ENCODE assay signal across 21 mouse cellular contexts in the genomic region with DNA sequence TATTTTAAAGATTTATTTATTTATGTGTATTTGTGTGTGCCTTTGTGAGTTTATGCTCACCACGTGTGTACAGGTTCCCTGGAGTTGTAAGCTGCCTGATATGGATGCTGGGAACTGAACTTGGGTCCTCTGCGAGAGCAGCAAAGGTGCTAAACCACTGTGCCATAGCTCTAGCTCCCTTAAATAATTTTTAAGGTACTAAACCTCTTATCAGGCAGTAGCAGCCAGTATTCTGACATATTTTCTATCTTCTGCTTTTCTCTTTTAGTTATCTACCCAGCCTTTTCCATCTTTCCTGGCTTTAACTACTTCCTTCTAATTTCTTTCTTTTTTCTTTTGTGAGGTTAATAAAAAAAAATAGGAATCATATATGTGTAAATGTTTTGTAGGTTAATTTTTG. TPM values are rescaled to one million over a fixed set of nuclear protein-coding genes. Genes with fewer than 3 reads are reported as not detected.
"Had no signal": no experiment of that assay in that cellular context is flagged by ENCODE, and none has a peak within 500 bp of the region (broad histone marks: within the 10 kb centered on the region; RNA-seq: fewer than 3 reads in every experiment).

No protein-coding gene starts in this region.

- H3K9me3 ChIP-seq: limb, embryonic 12.5 days; limb, embryonic 15.5 days; midbrain, embryonic 15.5 days; neural tube, embryonic 12.5 days; neural tube, embryonic 15.5 days; stomach, embryonic 15.5 days had no signal

- H3K4me2 ChIP-seq: limb, embryonic 12.5 days; limb, embryonic 15.5 days; midbrain, embryonic 11.5 days; midbrain, embryonic 15.5 days; neural tube, embryonic 12.5 days; neural tube, embryonic 15.5 days; stomach, embryonic 15.5 days had no signal

- ATAC-seq: intestine, postnatal 0 days; midbrain, embryonic 15.5 days had no signal

- DNase-seq: kidney, adult 8-10 months; kidney, postnatal 14 days; kidney, postnatal 4 days; left cerebral cortex, postnatal 4 days; lung, adult 2 months; lung, postnatal 14 days; lung, postnatal 4 days; retina, postnatal 1 day; right cerebral cortex, postnatal 25 days; spleen, adult 18-20 months; thymus, postnatal 36 days had no signal

- H3K4me1 ChIP-seq: limb, embryonic 15.5 days; midbrain, embryonic 15.5 days; neural tube, embryonic 12.5 days; neural tube, embryonic 15.5 days; stomach, embryonic 15.5 days had no signal

- H3K27me3 ChIP-seq: limb, embryonic 12.5 days; limb, embryonic 15.5 days; midbrain, embryonic 15.5 days; neural tube, embryonic 12.5 days; neural tube, embryonic 15.5 days; stomach, embryonic 15.5 days had no signal

- H3K36me3 ChIP-seq: stomach, embryonic 15.5 days had no signal

- H3K4me3 ChIP-seq: limb, embryonic 12.5 days; limb, embryonic 15.5 days; midbrain, embryonic 15.5 days; neural tube, embryonic 12.5 days; neural tube, embryonic 15.5 days; stomach, embryonic 15.5 days had no signal

- H3K27ac ChIP-seq: limb, embryonic 12.5 days; limb, embryonic 15.5 days; midbrain, embryonic 15.5 days; neural tube, embryonic 12.5 days; neural tube, embryonic 15.5 days; stomach, embryonic 15.5 days had no signal

- H3K9ac ChIP-seq: limb, embryonic 12.5 days; limb, embryonic 15.5 days; midbrain, embryonic 15.5 days; neural tube, embryonic 12.5 days; neural tube, embryonic 15.5 days; stomach, embryonic 15.5 days had no signal

RNA-seq across cellular contexts. Expression of a gene that starts 28.1 kb away (rescaled TPM):
- total RNA-seq: left cerebral cortex, postnatal 4 days; megakaryocyte progenitor cell, adult 5-6 weeks; megakaryocyte-erythroid progenitor cell, adult 5-6 weeks had no signal
- polyA plus RNA-seq: midbrain, embryonic 11.5 days had no signal
